Mouse (Mus musculus) NIH3T3 (cell line): ENCODE results near the gene Zfp185.
"Not testable (repeated sequence)": the region's sequence is repeated elsewhere in the genome, so short reads cannot be mapped to it uniquely, and the experiment has no call there.

Experiments
- DNase-seq: peaks from one replicate; pipeline ENCODE4 v3.0.0-alpha.2; 2012; ENCODE audit warnings: low read depth

Gene Zfp185

GRCm38 (mm10) chrX:73062323-73062722, 75.2 kb downstream of the Zfp185 start:
- DNase-seq = no peak

- DNase-seq = no peak
Measured at GRCm38 (mm10) chrX:73063512-73064414, 76.6 kb downstream of the Zfp185 start.

GRCm38 (mm10) chrX:73064415-73064793, 77.3 kb downstream of the Zfp185 start, which contains the start of gene Pnma3:
Pnma3 (plus strand) TSS chrX:73064787.
- DNase-seq = no peak

- not testable (repeated sequence) for DNase-seq
Measured at GRCm38 (mm10) chrX:73066765-73067312, 79.7 kb downstream of the Zfp185 start.
